Mouse (Mus musculus): ENCODE results near the gene Tcstv3. TPM values are rescaled to one million over a fixed set of nuclear protein-coding genes. Genes with fewer than 3 reads are reported as not detected.

Tcstv3 gene
- polyA plus RNA-seq, 1 experiment = not detected

DNA sequence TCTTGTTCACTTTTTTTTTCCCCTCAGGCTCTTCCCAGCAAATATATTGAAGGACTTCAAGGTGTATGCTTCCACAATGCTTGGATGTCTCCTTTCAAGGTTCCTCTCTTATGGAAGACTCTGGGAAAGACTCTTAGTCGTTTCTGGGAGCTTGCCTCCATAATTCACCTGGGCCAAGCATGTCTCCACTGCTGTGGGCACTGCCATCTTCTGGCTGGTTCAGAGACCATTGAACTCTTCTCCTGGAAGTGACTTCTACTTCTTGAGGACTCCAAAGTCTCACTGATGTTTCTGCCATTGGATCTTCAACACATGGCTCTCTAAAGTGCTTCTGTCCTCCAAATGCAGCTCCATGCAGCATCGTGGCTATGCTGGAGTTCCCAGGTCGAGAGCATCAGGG, 3.5 kb downstream of the Tcstv3 start:
- no peak for DNase-seq
- H3K36me3 ChIP-seq (ENCODE audit: control insufficient read depth, insufficient read depth, low read length) = no peaks in the 10 kb centered on the region
- no peaks in the 10 kb centered on the region for H3K4me1 ChIP-seq (ENCODE audit: control insufficient read depth, insufficient read depth, low read length)
- no peak overlapping the region for H3K4me3 ChIP-seq (ENCODE audit: insufficient read depth, low read depth, low read length)
- no peaks in the 10 kb centered on the region for H3K27me3 ChIP-seq (replicated peaks; ENCODE audit: control insufficient read depth, insufficient read depth, low read length)
- H3K27ac ChIP-seq (ENCODE audit: insufficient read depth, low read depth, low read length) = no peak overlapping the region
- no peak for TF ChIP-seq CTCF (conservative IDR thresholded peaks at IDR 0.05; ENCODE audit: insufficient read depth, insufficient read length, low read depth, low read length)
- no peak for TF ChIP-seq POLR2A (IDR thresholded peaks at IDR 0.05; ENCODE audit: low read depth, low read length)
- WGBS = 63% methylated on average over 3 of the region's 3 CpGs

DNA sequence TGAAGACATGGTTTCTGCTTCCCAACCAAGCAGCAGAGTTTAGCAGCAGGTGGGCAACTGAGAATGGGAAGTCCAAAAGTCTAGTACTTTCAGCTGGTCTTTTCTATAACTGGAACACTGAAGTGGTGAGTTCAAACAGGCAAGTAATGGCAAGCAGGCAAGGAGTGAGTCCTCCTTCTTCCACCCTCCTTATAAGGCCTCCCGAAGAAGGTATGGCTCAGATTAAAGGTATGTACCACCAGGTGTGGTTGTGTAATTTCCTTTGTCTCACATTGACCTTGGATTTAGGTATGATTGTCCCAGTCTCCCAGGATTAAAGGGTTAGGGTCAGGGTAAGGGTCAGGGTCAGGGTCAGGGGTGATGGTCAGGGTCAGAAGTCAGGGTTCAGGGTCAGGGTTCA, 4.0 kb downstream of the Tcstv3 start:
- no peak for TF ChIP-seq POLR2A (IDR thresholded peaks at IDR 0.05; ENCODE audit: low read depth, low read length)
- no peak for TF ChIP-seq CTCF (conservative IDR thresholded peaks at IDR 0.05; ENCODE audit: insufficient read depth, insufficient read length, low read depth, low read length)
- Histone ChIP-seq H3K27ac (ENCODE audit: insufficient read depth, low read depth, low read length) (no peak overlapping the region), H3K4me3 (ENCODE audit: insufficient read depth, low read depth, low read length) (no peak overlapping the region), H3K36me3 (ENCODE audit: control insufficient read depth, insufficient read depth, low read length) (no peaks in the 10 kb centered on the region), H3K4me1 (ENCODE audit: control insufficient read depth, insufficient read depth, low read length) (no peaks in the 10 kb centered on the region), H3K27me3 (replicated peaks; ENCODE audit: control insufficient read depth, insufficient read depth, low read length) (no peaks in the 10 kb centered on the region)
- 91% methylated on average over 1 of the region's 1 CpGs for WGBS
- DNase-seq = no peak

Other genes with a start within 250 kb of the Tcstv3 start
- not detected in 2 replicates for gene Gm20767, start 176.6 kb upstream of the Tcstv3 start, polyA plus RNA-seq (2012; rRNA removed)
- not detected in 2 replicates for gene Gm21818, start 144.4 kb upstream of the Tcstv3 start, polyA plus RNA-seq (2012; rRNA removed)
- gene Gm21762, start 100.9 kb upstream of the Tcstv3 start, polyA plus RNA-seq (2012; rRNA removed) = 0.19 and 0.81 TPM in 2 replicates
- gene Gm21731, start 77.8 kb upstream of the Tcstv3 start, polyA plus RNA-seq (2012; rRNA removed) = not detected in 2 replicates
- not detected in 2 replicates for gene AF067061, start 53.8 kb upstream of the Tcstv3 start, polyA plus RNA-seq (2012; rRNA removed)
- 0.11 and 0.78 TPM in 2 replicates for gene BC147527, start 16.5 kb upstream of the Tcstv3 start, polyA plus RNA-seq (2012; rRNA removed)